Mouse (Mus musculus): ENCODE results near the gene Mbtd1.
"Not testable (repeated sequence)": the region's sequence is repeated elsewhere in the genome, so short reads cannot be mapped to it uniquely, and the experiment has no call there.

Gene Mbtd1

DNA sequence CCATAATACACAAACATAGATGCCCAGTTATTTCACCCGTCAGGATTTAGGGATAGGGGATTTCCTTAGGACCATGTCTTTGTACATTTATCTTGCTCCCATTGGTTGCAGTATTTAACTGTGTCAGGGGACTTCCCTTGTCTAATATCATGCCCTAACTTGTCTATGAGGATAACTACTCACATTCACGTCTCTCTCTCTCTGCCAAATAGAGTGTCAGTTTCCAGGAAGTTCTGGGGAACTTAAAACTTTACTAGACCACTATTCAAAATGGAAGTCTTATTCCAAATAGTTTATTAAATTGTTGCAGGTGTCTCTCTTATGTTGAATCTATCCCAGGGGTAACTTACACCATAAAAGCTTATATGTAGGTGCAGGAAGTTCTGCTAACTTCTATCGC is 26.0 kb downstream of the Mbtd1 start:
- ChIA-PET POLR2A (interaction anchor here in 1 of 4 experiments (0.6 to 1.2 kb wide), 3 partner anchors 9 to 23 kb away, joined by 3 read pairs; no protein-coding TSS in a partner anchor), CTCF (interaction anchor here in 1 of 4 experiments (0.6 kb wide), 1 partner anchor 176 kb away, joined by 3 read pairs; no protein-coding TSS in a partner anchor)

DNA sequence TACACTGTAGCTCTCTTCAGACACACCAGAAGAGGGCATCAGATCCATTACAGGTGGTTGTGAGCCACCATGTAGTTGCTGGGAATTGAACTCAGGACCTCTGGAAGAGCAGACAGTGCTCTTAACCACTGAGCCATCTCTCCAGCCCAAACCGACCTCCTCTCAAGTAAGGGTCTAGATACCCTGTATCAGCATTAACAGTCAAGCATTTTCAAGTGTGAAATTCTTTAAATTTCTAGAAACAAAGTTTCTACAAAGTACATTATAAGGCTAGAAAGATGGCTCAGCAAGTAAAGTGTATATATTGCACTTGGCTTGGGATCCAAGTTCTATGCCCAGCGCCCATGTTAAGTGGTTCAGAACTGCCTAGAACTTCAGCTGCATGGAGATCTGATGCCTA is 29.4 kb downstream of the Mbtd1 start:
- POLR2A ChIA-PET, result interaction anchor here in 1 of 4 experiments (0.6 to 3.1 kb wide), 2 partner anchors 12 to 28 kb away, joined by 4 to 9 read pairs; no protein-coding TSS in a partner anchor
- CTCF ChIA-PET, result not testable (repeated sequence)

- POLR2A ChIA-PET, result interaction anchor here in 1 of 4 experiments (0.7 to 1.0 kb wide), 2 partner anchors 9 to 10 kb away, joined by 3 to 4 read pairs; no protein-coding TSS in a partner anchor
- CTCF ChIA-PET, result no interaction called here
Measured at GRCm38 (mm10) chr11:93929106-93929505, 43.5 kb downstream of the Mbtd1 start.

- CTCF ChIA-PET, result no interaction called here
- POLR2A ChIA-PET, result interaction anchor here in 3 of 4 experiments (0.9 to 2.0 kb wide), 9 partner anchors 8 to 270 kb away, joined by 3 to 23 read pairs (median 4); partner anchors contain the start of genes Gm20390 (in 1 of the 3), Nme1 (in 1 of the 3), Nme2 (in 1 of the 3) and Tob1 (in 1 of the 3)
Measured at GRCm38 (mm10) chr11:93940906-93941305, 55.3 kb downstream of the Mbtd1 start.

- CTCF ChIA-PET, result no interaction called here
- POLR2A ChIA-PET, result interaction anchor here in 2 of 4 experiments (0.7 to 12.6 kb wide), 5 partner anchors 9 to 25 kb away, joined by 3 to 166 read pairs (median 9); partner anchors contain the start of genes Gm20390 (in 1 of the 2), Nme1 (in 1 of the 2) and Nme2 (in 1 of the 2)
Measured at GRCm38 (mm10) chr11:93944986-93945385, 59.3 kb downstream of the Mbtd1 start.

DNA sequence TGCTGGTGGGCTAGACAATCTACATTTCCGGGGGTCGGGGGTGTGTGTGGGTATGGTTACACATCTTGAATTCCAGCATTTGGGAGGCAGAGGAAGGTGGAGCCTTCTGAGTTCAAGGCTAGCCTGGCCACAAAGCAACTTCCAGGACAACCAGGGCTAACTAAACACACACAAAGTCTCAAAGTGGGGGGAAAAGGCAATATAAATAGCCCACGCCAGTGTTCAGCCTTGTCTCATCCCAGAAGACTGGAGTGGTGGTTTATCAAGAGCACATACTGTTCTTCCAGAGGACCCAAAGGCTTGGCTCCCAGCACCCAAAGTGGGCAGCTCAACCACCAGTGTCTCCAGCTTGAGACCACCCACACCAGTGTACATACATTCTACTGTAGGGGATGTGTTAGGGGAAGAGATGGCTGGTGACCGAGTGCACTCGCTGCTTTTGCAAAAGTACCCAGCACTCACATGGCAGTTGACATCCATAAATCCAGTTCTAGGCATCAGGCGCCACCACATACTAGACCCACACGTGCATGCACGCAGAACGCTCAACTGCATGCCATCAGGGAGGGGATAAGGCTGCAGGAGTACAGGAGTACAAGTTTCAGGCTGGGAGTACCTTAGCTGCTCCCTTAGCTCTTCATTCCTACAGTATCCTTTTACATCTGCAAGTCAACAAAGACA is 63.4 kb downstream of the Mbtd1 start:
- CTCF ChIA-PET, result interaction anchor here in 2 of 4 experiments (0.6 to 1.2 kb wide), 2 partner anchors 179 to 193 kb away, joined by 3 read pairs; no protein-coding TSS in a partner anchor
- POLR2A ChIA-PET, result interaction anchor here in 3 of 4 experiments (0.7 to 12.6 kb wide), 17 partner anchors 8 to 262 kb away, joined by 3 to 166 read pairs (median 3); partner anchors contain the start of genes Gm20390 (in 2 of the 3), Nme1 (in 2 of the 3), Mbtd1 (in 1 of the 3) and Nme2 (in 1 of the 3)

GRCm38 (mm10) chr11:93950045-93950444 is 64.4 kb downstream of the Mbtd1 start:
- ChIA-PET CTCF (interaction anchor here in 2 of 4 experiments (0.6 to 1.2 kb wide), 2 partner anchors 63 to 178 kb away, joined by 3 read pairs; no protein-coding TSS in a partner anchor), POLR2A (interaction anchor here in 3 of 4 experiments (0.9 to 12.6 kb wide), 13 partner anchors 9 to 261 kb away, joined by 3 to 166 read pairs (median 5); partner anchors contain the start of genes Gm20390 (in 2 of the 3), Nme1 (in 2 of the 3), Mbtd1 (in 1 of the 3) and Tob1 (in 1 of the 3))

GRCm38 (mm10) chr11:93952376-93952775 is 66.7 kb downstream of the Mbtd1 start:
- ChIA-PET CTCF (interaction anchor here in 1 of 4 experiments (0.6 kb wide), 1 partner anchor 987 kb away, joined by 5 read pairs; no protein-coding TSS in a partner anchor), POLR2A (interaction anchor here in 2 of 4 experiments (1.0 to 12.6 kb wide), 10 partner anchors 8 to 259 kb away, joined by 3 to 166 read pairs (median 6); partner anchors contain the start of genes Gm20390 (in 2 of the 2), Nme1 (in 2 of the 2), Tob1 (in 2 of the 2) and Mbtd1 (in 1 of the 2))

DNA sequence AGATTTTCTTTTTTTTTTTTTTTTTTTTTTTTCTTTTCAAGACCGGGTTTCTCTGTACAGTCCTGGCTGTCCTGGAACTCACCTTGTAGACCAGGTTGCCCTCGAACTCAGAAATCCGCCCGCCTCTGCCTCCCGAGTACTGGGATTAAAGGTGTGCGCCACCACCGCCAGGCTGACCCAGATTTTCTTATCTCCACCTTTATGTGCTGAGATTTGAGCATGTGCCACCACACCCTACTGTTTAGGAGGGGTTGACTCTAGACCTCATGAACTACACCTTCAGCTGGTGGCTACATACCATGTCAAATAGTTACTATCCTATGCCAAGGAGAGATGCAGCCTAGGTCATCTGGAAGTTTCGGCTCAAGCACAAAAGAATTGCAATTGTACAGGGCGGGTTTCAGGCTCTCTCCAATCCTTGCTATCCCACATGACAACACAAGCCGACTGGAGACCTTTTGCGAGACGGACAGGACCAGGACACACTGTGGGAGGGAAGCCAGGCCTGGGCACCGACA is 69.1 kb downstream of the Mbtd1 start:
- ChIA-PET POLR2A (interaction anchor here in 2 of 4 experiments (0.6 to 12.6 kb wide), 6 partner anchors 9 to 195 kb away, joined by 3 to 166 read pairs (median 4); partner anchors contain the start of genes Gm20390 (in 1 of the 2), Mbtd1 (in 1 of the 2), Nme1 (in 1 of the 2) and Utp18 (in 1 of the 2)), CTCF (no interaction called here)

- ChIA-PET POLR2A (interaction anchor here (0.6 to 12.6 kb wide), 29 partner anchors 9 to 448 kb away, joined by 3 to 166 read pairs (median 4); partner anchors contain the start of genes Gm20390 (in 4 of the 4), Nme1 (in 3 of the 4), Mbtd1 (in 1 of the 4) and Spag9 (in 1 of the 4)), CTCF (interaction anchor here in 1 of 4 experiments (1.3 kb wide), 1 partner anchor 13 kb away, joined by 8 read pairs; the partner anchor contains the start of genes Gm20390 and Nme1)
Measured at GRCm38 (mm10) chr11:93955256-93956150, 69.9 kb downstream of the Mbtd1 start.

GRCm38 (mm10) chr11:93956159-93956558 is 70.5 kb downstream of the Mbtd1 start, which contains the start of gene Nme2:
Nme2 (minus strand) TSS chr11:93956259.
- ChIA-PET CTCF (interaction anchor here in 1 of 4 experiments (1.3 kb wide), 1 partner anchor 12 kb away, joined by 8 read pairs; the partner anchor contains the start of genes Gm20390 and Nme1), POLR2A (interaction anchor here (0.7 to 12.6 kb wide), 29 partner anchors 8 to 365 kb away, joined by 3 to 166 read pairs (median 4); partner anchors contain the start of genes Gm20390 (in 4 of the 4), Nme1 (in 3 of the 4), Mbtd1 (in 1 of the 4) and Spag9 (in 1 of the 4))

DNA sequence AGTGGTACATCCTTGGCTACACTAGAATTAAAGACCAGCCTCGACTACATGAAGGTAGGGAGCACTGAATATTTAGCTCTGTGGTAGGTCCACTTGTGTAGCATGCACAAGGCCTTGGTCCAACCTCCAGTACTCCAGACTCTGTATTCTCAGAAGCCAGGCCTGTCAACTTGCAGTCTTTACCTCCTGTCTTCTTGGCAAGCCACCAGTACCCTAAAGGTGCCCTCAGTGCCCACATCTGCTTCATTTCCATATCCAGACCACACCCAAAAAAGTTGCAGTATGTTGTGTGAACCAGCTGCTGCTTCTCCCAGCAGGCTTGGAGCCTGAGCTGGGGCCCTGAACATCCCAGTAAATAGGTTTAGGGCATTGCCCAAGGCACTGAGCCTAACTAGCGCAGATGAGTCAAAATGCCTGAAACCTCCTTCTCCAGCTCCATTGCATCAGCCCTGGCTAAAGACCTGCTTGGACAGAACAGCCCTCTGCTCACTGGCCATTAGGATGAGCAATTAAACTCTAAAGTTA is 71.4 kb downstream of the Mbtd1 start:
- POLR2A ChIA-PET, result interaction anchor here in 3 of 4 experiments (0.7 to 12.6 kb wide), 12 partner anchors 7 to 341 kb away, joined by 3 to 166 read pairs (median 4); partner anchors contain the start of genes Gm20390 (in 2 of the 3), Nme1 (in 2 of the 3) and Spag9 (in 1 of the 3)
- CTCF ChIA-PET, result no interaction called here

- ChIA-PET POLR2A (interaction anchor here in 2 of 4 experiments (1.3 to 13.5 kb wide), 7 partner anchors 6 to 253 kb away, joined by 3 to 166 read pairs (median 9); partner anchors contain the start of genes Gm20390 (in 1 of the 2), Nme1 (in 1 of the 2), Nme2 (in 1 of the 2) and Tob1 (in 1 of the 2)), CTCF (interaction anchor here in 1 of 4 experiments (0.6 kb wide), 1 partner anchor 49 kb away, joined by 4 read pairs; no protein-coding TSS in a partner anchor)
Measured at GRCm38 (mm10) chr11:93957746-93958145, 72.1 kb downstream of the Mbtd1 start.

DNA sequence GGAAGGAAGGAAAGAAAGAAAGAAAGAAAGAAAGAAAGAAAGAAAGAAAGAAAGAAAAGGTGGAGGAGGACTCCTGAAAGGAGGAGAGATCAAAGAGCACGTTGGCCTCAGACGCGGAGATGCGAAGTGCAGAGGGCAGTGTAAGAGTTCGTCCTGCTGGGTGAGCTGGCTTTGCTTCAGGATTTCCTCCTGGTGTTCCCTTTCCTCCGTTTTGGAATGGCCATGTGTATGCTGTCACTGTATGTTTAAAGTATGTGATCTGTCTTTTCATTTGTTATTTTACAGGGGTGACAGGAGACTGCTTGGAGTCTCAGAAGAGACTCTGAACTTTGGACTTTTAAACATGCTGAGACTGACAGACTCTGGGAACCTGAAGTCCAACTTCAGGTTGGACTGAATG is 75.8 kb downstream of the Mbtd1 start:
- ChIA-PET CTCF (interaction anchor here in 3 of 4 experiments (0.6 to 1.6 kb wide), 4 partner anchors 27 to 316 kb away, joined by 3 read pairs; no protein-coding TSS in a partner anchor), POLR2A (interaction anchor here in 2 of 4 experiments (0.7 to 13.5 kb wide), 5 partner anchors 8 to 126 kb away, joined by 3 to 166 read pairs (median 4); partner anchors contain the start of gene Nme2 (in 1 of the 2))

- CTCF ChIA-PET, result interaction anchor here in 3 of 4 experiments (0.6 kb wide), 3 partner anchors 22 to 918 kb away, joined by 3 read pairs; no protein-coding TSS in a partner anchor
Measured at GRCm38 (mm10) chr11:93963013-93963412, 77.4 kb downstream of the Mbtd1 start.

DNA sequence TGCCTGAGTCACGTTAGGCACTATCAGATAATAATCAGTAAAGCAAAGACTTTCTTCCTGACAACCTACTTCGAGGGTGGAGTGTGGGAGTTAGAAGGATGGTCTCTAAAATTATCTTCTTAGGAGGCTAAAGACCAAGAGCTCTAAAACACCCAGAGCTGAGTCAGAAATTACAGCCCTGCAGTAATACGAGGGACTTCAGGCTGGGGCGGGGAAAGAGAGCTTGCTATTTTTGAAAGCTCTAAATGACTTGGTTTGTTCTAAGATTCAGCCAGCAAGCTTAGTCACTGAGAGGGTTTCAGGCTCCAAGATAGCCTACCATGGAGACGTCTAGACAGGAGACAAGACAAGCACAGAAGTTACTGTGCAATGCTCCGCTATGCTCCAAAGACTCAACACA is 79.7 kb downstream of the Mbtd1 start:
- CTCF ChIA-PET, result interaction anchor here in 1 of 4 experiments (0.6 kb wide), 1 partner anchor 1005 kb away, joined by 4 read pairs; no protein-coding TSS in a partner anchor
- POLR2A ChIA-PET, result interaction anchor here in 3 of 4 experiments (1.0 to 13.5 kb wide), 7 partner anchors 9 to 246 kb away, joined by 3 to 166 read pairs (median 4); partner anchors contain the start of genes Nme2 (in 2 of the 3) and Tob1 (in 1 of the 3)

More at GRCm38 (mm10) chr11:93963013-93963412, 77.4 kb downstream of the Mbtd1 start:
- POLR2A ChIA-PET, result interaction anchor here in 2 of 4 experiments (1.0 to 13.5 kb wide), 5 partner anchors 10 to 248 kb away, joined by 3 to 166 read pairs (median 5); partner anchors contain the start of genes Nme2 (in 1 of the 2) and Tob1 (in 1 of the 2)

Data from embryonic stem cell, embryonic (primary cell).